Mouse (Mus musculus) gonadal fat pad, adult 2 months (tissue): ENCODE data around the gene Gpx4. TPM values are rescaled to one million over a fixed set of nuclear protein-coding genes. Genes with fewer than 3 reads are reported as not detected.
"Not testable (repeated sequence)": the region's sequence is repeated elsewhere in the genome, so short reads cannot be mapped to it uniquely, and the experiment has no call there.

ENCODE experiments used
- DNase-seq: peaks from one replicate; pipeline ENCODE4 v3.0.0-alpha.2; 2012; ENCODE audit warnings: low read depth
- polyA plus RNA-seq: library from polyadenylated mRNA; depleted of rRNA; stranded (reverse); fragments of >200 nt; gene quantifications from 2 replicates; pipeline ENCODE4 v1.2.3, GENCODE M21; 2012

The Gpx4 gene
- polyA plus RNA-seq, 1 experiment = 1,178 TPM

DNA sequence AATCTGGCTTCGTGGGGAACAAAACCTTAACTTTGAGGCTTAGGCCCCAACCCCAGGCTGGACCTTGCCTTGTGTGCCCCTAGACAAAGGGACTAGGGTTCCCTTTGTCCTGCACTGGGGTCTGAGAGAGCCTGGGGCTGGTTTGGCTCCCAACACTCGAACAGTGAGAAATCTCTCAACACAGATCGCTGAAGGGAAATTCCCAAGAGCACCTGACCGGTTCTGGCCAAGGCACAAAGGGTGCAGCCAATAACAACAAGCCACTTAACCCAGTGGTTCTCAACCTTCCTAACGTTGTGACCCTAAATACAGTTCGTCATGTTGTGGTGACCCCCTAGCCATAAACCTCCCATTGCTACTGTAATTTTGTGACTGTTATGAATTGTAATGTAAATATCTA, 3.3 kb downstream of the Gpx4 start:
- no peak for DNase-seq

DNA sequence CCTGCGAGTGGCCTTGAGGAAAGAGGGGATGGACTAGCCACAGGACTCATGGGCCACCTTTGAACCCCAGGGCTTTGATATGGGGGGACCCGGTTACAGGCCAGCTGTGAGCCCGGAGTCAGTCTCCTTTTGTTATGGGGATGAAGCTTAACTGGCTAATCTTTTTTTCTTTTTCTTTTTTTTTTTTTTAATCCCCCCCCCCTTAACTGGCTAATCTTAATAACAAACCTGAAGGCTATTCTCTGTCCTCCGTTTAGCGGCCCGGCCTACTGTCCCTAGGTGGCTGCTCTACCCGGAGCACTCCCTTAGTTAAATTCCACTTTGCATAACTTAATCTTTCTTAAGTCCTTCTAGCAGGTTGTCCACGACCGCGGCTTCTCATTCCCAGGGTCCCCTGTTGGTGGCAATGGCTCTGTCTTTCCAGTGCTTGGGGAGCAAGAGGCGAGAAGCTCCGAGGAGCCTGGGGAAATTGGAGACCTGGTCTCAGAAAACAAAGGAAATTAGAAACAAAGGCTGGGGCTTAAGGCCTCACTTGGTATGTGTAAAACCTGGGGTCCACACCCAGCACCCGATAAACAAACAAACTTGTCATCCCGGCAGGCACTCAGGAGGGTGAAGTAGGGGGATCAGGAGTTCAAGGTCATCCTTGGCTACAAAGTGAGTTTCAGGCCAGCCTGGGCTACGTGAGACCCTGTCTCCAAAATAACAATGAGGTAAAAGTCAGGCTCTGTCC, 4.1 kb downstream of the Gpx4 start:
- no peak for DNase-seq

DNA sequence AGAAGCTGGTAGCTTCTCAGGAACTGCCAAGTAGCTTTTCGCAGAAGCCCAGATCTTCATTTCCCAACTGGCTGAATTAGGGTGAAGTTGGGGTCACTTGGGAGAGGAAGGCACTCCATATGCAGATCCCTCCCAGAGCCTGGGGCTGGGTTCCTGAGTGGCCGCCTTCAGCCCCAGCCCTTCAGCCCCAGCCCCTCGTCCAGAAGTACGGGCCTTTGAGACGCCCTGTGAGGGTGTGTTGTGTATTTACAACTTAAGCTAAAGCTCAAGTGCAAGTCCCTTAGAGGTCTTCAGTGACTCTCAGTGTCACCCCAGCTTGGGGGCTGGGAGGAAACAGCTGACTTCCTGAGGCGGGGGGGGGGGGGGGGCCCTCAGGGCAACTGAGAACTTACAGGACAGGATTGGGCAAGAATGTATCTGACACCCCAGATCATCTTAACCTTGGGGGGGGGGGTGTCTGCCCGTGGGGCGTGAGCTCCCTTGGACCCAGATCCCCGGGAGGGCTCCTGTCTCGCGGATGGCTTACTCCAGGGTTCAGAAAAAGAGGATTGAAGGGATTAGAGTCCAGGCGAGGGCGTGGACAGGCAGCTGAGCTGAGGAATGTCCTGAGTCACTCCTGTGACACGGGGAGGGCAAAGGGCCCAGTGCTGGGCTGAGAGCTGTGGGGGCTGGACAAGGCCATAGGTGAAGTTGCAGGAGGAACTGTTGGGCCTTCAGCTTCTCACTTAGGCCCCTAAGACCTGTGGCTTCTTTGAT, 4.8 kb downstream of the Gpx4 start:
- no peak for DNase-seq

DNA sequence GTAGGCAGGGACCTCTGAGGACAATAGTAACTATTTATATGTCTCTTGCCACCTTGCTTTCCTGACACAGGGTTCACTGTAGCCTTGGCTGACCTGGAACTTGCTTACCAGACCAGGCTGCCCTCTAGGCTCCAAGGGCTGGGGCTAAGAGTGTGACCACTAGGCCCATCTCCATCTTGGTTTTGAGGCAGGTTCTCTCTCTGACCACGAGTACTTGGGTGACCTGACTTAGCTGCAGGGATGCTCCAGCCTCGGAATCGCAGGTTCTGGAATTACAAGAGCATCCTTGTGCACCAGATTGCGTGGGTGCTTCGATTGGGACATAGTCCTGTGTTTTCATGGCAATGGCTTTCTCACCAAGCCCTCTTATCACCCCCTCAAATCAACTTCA, 5.4 kb downstream of the Gpx4 start:
- no peak for DNase-seq

DNA sequence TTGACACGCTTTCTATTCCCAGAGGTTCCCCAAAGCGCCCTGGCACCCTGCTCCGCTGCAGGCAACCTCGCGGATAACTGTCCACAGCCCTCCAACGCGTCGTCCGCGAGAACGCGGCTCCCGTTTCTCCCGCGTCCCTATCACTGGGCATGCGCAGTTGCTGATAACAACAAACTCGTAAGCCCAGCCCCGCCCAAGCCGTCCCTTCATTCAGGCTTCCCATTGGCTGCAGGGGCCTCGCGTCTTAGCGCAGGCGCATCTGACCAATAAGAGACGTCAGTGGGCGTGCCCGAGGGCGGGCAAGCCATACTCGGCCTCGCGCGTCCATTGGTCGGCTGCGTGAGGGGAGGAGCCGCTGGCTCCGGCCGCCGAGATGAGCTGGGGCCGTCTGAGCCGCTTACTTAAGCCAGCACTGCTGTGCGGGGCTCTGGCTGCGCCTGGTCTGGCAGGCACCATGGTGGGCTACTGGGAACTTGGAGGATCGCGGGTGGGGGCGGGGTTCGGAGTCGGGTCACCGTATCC, 6.4 kb downstream of the Gpx4 start:
- DNase-seq = no peak

DNA sequence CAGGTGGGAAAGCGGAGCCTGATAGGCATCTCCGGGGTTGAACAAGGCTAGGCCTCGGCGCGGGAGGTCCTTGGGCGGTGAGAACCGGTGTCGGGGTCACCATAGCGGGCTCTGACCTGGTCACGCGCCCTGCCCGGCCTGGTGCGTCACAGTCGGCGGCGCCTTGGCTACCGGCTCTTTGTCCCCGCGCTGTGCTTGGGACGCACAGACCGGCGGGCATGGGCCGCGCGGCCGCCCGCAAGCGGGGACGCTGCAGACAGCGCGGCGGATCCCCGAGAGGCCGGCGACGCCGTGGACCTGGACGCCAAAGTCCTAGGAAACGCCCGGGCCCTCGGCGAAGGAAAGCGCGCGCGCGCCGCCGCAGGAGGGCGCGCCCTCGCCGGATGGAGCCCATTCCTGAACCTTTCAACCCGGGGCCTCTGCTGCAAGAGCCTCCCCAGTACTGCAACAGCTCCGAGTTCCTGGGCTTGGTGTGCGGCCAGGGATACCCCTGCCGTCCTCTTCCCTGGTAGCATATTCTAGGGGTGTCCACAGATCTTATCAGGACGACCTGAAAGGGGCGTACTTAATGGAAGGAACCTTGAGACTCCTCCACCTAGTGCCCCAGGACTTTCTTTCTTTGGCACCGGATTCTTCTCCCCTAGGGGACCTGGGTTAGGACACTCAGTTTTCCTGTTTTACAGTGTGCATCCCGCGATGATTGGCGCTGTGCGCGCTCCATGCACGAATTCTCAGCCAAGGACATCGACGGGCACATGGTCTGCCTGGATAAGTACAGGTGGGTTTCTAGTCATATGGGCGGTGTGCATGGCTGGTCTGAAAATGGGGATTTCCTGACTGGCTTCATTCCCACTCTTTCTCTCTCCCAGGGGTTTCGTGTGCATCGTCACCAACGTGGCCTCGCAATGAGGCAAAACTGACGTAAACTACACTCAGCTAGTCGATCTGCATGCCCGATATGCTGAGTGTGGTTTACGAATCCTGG, 7.2 kb downstream of the Gpx4 start:
- DNase-seq = no peak

DNA sequence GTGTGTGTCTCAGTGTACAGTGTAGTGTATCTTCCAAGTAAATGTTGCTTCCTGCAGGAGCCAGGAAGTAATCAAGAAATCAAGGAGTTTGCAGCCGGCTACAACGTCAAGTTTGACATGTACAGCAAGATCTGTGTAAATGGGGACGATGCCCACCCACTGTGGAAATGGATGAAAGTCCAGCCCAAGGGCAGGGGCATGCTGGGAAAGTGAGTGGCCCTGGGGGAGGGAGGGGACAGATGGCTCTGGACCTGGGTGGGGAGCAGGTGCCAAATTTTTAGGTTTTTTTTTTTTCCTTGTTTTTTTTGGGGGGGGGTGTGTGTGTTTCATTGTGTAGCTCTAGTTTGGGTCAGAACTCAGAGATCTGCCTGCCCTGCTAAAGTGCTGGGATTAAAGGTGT, 7.9 kb downstream of the Gpx4 start:
- DNase-seq = not testable (repeated sequence)

DNA sequence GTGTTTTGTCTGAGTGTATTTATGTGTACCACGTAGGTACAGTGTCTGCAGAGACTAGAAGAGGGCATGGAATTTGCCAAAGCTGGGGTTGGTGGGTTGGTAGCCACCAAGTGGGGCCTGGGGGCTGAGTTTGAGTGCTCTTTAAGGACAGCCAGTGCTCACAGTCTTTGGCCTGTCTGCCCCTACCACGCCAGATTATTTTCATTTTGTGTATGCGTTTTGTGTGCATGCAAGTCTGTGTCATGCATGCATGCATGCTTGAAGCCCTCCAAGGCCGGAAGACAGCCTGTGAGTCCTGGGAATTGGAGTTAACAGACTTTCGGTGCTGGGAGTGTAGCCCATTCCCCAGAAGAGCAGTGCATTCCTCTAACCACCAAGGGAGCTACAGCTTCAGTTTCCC, 8.4 kb downstream of the Gpx4 start:
- DNase-seq = no peak

DNA sequence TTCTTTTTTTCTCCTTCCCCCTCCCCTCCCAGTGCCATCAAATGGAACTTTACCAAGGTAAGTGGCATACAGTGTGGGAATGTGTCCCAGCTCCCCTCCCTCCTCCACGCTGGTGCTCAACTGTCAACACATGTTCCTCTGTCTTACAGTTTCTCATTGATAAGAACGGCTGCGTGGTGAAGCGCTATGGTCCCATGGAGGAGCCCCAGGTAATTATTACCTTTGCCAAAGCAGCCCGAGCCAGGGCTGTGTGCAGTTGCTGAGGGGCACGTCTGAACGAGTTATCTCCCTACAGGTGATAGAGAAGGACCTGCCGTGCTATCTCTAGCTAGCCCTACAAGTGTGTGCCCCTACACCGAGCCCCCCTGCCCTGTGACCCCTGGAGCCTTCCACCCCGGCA, 8.9 kb downstream of the Gpx4 start:
- DNase-seq = no peak

DNA sequence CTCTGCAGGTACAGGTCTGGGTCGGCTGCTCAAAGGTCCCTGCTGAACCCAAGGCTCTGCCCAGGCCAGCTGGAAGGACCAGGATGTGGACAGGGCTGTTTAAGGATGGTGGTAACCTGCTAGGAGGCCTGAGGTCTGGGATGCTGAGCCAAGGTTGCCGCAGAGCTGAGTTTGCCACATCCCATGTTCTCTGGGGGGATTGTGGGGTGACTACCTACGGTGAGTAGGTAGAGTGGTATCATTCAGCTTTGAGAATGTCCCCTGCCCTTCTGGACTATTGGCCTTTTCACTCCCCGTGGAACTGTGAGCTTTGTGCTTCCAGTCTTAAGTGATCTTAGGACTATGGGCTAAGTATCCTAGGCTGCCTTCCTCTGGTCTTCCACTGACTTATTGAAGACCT, 9.5 kb downstream of the Gpx4 start:
- no peak for DNase-seq

DNA sequence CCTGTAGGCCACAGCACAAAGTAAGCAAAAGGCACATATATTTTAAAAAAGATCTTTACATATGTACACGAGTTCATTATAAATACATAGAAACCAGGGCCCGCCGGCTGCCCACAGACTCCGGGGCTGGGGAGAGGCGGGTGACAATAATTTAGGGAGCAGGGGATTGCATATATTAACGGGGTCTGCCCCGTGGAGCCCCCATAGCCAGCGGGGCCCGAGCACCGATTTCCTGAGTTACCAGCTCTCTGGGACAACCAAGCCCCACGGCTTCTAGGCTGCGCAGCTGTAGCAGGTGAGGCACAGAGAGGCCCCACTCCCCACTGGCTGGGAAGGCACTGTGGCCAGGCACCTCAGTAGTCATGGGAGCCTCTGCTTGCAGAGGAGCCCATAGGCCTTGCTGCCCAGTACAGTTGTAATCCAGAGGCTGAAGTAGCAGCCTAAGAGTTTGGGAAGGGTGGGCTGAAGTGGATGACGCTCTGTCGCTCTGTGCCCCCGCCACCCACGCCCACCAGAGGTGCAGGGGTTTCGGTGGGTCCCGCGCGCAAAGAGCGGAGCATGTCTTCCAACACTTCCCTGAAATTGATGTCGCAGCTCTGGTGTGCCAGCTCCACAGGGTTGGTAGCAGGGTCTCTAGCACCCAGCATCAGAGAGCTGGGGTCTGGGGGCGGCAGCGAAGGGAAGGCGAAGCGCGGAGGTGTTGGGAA, 10.2 kb downstream of the Gpx4 start:
- no peak for DNase-seq

DNA sequence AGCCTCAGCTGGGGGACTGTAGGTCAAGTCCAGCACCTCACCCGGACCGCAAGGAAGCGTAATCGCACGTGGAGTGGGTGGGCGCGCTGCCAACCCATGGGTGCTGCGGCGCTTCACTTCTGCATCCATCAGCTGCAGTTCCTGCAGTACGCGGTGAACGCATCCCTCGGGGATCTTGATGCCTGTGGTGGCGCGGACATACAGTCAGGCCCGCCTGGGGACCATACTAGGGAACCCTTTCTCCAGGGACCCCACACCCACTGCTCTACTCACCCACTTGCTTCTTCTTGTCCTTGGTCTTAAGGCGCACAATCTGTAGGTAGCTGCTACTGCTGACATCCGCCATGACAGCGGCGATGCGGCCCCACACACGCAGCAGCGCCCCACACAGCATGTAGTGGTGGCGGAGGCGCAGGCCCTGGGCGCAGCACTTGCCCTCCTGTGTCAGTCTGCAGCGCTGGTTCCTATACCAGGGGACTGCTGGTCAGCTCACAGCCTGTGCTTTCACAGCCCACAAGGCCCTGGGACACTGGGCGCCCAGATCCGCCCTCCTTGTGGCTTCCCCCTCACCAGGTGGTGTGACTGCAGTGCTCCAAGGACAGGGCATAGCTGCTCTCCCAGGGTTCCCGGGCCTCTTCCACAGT, 10.8 kb downstream of the Gpx4 start:
- DNase-seq = no peak

DNA sequence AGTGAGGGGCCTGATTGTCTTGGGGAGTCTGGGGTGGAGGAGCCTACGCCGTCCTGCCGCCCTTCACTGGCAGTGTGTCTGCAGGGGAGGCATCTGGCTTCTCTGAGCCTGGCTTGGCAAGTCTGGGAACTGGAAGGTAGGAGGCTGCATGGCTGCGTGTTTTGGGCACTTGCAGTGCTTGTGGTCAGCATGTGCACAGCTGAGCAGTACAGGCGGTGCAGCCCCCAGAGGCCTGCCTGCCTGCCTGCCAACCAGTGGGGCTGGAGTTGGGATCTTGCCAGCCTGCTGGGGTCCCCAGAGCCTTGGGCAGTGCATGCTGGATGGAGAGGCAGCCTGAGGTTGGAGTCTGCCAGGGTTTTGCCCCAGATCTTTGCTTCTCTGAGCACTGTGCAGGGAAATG, 16.1 kb downstream of the Gpx4 start:
- no peak for DNase-seq

DNA sequence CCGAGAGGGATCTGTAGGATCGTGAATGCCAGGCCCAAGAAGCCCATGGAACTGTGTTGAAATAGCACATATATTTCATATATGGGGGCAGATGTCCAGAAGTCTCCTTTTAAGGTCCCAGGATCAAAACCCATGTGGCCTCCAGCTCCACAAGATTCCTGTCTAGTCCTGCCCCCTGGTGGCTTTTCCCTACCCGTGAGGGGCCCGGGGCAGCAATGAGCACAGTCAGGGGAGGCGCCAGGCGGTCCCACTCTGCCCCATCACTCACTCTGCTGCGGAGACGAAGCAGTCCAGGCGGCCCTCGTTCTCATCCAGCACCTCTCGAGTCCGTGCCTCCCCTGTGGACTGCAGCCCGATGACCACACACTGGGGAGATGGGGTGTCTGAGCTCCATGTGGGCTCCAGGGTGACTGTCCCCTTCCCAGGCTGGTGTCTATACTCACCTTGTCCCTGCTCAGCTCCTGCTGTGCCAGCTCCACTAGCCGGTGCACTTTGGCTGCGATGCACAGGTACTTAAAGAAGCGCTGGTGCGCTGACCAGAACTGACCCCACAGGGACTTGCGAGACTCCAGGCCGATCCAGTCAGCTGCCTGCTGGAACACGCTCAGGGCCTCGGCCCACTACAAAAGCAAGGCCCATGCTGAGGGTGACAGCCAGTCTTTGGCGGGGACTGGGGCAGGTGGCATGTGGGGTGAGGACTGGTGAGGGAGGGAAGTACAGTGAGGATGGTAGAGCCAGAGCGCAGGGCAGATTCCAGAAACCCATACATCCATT, 17.1 kb downstream of the Gpx4 start:
- DNase-seq = no peak

DNA sequence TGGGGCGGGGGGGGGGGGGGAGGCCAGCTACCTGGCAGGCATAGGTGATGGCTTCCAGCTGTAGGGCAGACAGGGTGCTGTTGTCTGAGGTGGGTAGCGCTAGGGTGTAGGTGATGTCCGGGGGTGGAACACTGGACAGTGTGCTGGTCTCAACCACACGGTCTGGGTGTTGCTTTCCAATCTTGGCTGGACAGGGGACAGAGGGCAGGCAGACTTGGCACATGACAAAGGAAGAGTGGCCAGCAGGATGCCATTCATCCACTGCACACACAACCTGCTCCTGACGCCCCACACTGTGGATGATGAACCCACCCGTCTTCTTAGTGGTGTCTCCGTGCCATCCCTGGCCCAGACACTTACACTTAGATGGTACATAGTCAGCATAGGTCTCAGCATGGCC, 22.3 kb downstream of the Gpx4 start:
- no peak for DNase-seq

DNA sequence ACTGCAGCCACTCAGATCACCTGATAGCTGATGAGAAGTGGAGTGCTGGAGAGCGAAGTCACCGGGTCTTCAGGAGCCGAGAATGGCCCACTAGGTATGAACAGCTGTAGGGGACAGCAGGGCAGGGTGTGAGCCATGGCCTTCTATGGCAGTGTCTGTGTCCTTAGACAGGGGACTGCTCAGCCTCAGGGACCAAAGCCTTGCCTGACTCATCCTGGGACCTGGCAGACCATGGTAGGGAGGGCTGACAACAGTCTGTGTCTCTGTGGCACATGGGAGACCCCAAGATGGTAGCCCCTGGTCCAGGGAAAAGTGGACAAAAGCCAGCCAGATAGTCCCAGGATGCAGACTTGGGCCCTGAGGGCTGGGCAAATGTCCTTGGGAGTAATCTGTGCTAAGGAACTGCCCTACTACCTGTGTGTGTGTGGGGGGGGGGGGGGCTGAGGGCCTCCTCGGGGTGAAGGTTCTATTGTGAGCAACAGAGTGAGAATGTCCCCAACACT, 23.0 kb downstream of the Gpx4 start:
- DNase-seq = no peak

DNA sequence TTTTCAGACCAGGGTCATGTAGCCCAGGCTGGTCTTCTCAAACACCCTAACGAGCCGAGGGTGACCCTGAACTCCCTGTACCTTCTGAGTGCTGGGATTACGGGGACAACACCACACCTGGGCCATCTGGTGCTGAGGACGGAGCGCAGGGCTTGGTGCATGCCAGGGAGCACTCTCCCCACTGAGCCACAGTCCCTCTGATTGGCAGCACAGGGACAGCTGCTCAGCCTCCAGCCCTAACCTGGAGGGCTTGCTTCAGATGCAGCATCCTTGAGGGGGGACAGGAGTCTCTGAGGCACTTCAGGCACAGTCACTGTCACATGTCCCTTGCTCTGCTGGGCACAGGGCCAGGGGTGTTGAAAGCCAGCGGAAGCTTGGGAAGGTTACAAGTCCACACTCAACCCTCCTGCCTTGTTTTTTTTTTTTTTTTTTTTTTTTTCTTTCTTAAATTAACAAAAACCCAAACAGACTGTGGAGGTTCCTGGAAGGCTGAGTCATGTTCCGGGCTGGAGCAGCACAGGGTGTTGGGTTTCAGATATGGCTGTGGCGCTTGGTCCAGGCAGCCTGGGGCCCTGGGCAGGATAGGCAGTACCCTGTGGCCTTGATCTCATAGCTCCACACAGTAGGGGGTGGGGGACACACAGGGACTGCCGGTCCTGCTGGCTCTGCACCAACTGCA, 24.0 kb downstream of the Gpx4 start:
- DNase-seq = no peak

DNA sequence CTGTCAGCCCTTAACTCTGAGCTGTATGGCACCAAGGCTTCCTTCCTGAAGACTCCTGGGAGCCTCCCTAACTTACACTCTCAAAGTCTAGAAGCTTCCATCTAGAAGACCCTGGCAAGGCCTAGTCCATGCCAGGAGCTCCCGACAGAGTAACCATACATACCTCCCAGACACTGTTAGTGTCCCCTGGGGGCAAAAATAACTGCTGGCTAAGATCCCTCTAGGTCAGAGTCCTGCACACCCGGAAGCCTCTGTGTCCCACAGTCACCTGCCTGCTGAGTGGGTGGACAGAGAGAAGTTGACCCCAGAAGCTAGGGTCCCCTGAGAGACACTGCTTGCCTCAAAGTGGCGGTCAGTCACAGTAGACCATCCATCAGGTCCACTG, 24.5 kb downstream of the Gpx4 start:
- no peak for DNase-seq
